Mouse (Mus musculus) liver, embryonic 11.5 days (tissue): ENCODE data around the gene Adamtsl1. TPM values are rescaled to one million over a fixed set of nuclear protein-coding genes. Genes with fewer than 3 reads are reported as not detected.

ENCODE experiments used
- ATAC-seq: fragments of 200-750 bp; cut with Nextera tagmentation; replicated peaks from 2 replicates; pipeline ENCODE4 v1.8.0; 2017; ENCODE audit warnings: moderate number of reproducible peaks, mild to moderate bottlenecking, moderate TSS enrichment, moderate library complexity; ENCODE audit not compliant: low FRiP score
- DNase-seq: peaks from one replicate; pipeline ENCODE4 v3.0.0-alpha.2; 2017; ENCODE audit warnings: low spot score
- H3K27ac ChIP-seq: fragments of 300-500 bp; sonication (generic); 2 replicates; pipeline ENCODE4 v1.5.1; 2014; ENCODE audit warnings: mild to moderate bottlenecking, low read depth, low read length, control low read depth
- H3K27me3 ChIP-seq: fragments of 300-500 bp; sonication (generic); replicated peaks from 2 replicates; pipeline ENCODE4 v1.6.1; 2014; ENCODE audit warnings: low read length, mixed read lengths; ENCODE audit not compliant: control insufficient read depth, insufficient read depth
- H3K36me3 ChIP-seq: fragments of 300-500 bp; sonication (generic); 2 replicates; pipeline ENCODE4 v1.6.1; 2014; ENCODE audit warnings: mild to moderate bottlenecking, low read length, moderate library complexity, mixed read lengths; ENCODE audit not compliant: control insufficient read depth, insufficient read depth
- H3K4me1 ChIP-seq: fragments of 300-500 bp; sonication (generic); replicated peaks from 2 replicates; pipeline ENCODE4 v1.6.1; 2014; ENCODE audit warnings: low read length, mixed read lengths; ENCODE audit not compliant: control insufficient read depth, insufficient read depth
- H3K4me2 ChIP-seq: fragments of 300-500 bp; sonication (generic); 2 replicates; pipeline ENCODE4 v1.6.1; 2014; ENCODE audit warnings: mild to moderate bottlenecking, control low read depth, moderate library complexity
- H3K4me3 ChIP-seq: fragments of 300-500 bp; sonication (generic); 2 replicates; pipeline ENCODE4 v1.5.1; 2014; ENCODE audit warnings: low read depth, low read length, control low read depth
- H3K9ac ChIP-seq: fragments of 300-500 bp; sonication (generic); 2 replicates; pipeline ENCODE4 v1.6.1; 2014; ENCODE audit warnings: low read depth, low read length, control low read depth
- H3K9me3 ChIP-seq: fragments of 300-500 bp; sonication (generic); 2 replicates; pipeline ENCODE4 v1.6.1; 2016; ENCODE audit warnings: low read length, inconsistent platforms, mixed read lengths; ENCODE audit not compliant: control insufficient read depth
- WGBS: fragments of 180-500 bp; shearing (Covaris S2); extraction: QIAGEN DNeasy Blood & Tissue Kit; methylation state at CpG from one replicate; pipeline ENCODE4 v1.1.7; 2014; 5-methylcytosine and 5-hydroxymethylcytosine counted together
- polyA plus RNA-seq: library from polyadenylated mRNA; unstranded; fragments of >200 nt; fragmentation: Nextera tagmentation; extraction: Ambion mirVana; gene quantifications from 2 replicates; pipeline ENCODE4 v1.2.1, GENCODE M21; 2014

The Adamtsl1 gene
- polyA plus RNA-seq, 1 experiment from 2014 or later, result 4.9 TPM

DNA sequence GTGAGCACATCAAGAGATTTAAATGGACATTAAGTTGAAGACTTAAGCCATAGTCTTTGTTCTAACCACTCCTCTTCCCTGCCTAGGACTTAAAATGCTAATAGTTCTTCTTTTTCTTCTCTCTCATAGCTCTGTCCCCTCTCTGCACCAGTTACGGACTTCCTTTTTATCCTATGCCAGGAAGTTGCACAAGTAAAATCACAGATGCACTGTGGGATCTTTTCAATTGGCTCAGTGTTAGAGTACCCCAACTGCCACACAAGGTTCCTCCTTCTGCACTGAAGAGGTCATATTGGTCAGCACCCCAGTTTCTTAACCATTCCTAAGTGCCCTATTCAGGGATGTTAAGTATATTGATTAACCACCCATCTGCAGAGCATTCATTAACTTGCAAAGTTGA lies 15.9 kb downstream of the Adamtsl1 start:
- ATAC-seq, result no peak
- DNase-seq, result no peak
- Histone ChIP-seq H3K27ac (no peak overlapping the region), H3K9me3 (no peaks in the 10 kb centered on the region), H3K9ac (no peak overlapping the region), H3K4me1 (no peaks in the 10 kb centered on the region), H3K27me3 (no peaks in the 10 kb centered on the region), H3K4me2 (no peak overlapping the region), H3K36me3 (no peaks in the 10 kb centered on the region), H3K4me3 (no peak overlapping the region)
- 72% methylated on average over 1 of the region's 1 CpGs for WGBS

DNA sequence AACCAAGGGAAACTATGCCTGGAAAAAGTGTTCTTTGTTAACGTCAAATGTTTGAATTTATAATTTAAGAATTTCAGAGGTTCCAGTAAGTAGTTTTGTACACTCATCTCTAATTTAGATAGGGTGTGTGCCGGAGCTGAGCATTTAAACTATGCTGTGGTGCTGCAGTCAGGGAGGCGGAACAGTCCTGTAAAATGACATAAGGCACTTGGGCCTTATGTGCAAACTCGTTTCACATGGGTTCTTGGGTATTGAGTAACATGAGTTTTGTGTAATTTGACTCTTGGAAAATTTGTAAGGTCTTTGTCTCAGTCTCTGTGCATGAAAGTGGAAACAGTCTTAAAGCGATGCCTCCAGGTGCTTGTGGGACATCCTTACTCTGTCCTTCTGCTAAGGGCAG lies 25.7 kb downstream of the Adamtsl1 start:
- ATAC-seq (no peak), DNase-seq (no peak)
- Histone ChIP-seq H3K9me3 (no peaks in the 10 kb centered on the region), H3K27me3 (no peaks in the 10 kb centered on the region), H3K36me3 (no peaks in the 10 kb centered on the region), H3K4me2 (no peak overlapping the region), H3K9ac (no peak overlapping the region), H3K4me1 (no peaks in the 10 kb centered on the region), H3K4me3 (no peak overlapping the region), H3K27ac (no peak overlapping the region)
- 78% methylated on average over 5 of the region's 5 CpGs for WGBS

DNA sequence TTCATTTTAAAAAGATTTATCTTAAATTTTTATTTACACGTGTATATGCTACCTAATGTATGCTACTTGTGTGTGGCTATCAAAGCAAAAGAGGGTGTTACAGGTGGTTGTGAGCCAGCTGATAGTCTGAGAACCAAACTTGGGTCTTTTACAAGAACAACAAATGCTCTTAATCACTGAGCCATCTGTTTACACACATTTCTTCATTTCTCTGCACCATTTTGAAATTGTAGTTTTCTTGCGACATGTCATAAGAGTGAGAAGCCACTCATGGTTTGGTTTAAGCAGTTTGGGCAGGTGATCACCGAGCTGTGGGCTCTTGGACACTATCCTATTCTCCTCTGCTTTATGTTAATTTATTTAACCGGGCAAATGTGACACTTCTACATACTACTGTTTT lies 29.2 kb downstream of the Adamtsl1 start:
- Histone ChIP-seq H3K27ac (no peak overlapping the region), H3K9me3 (no peaks in the 10 kb centered on the region), H3K36me3 (no peaks in the 10 kb centered on the region), H3K27me3 (no peaks in the 10 kb centered on the region), H3K4me3 (no peak overlapping the region), H3K4me1 (no peaks in the 10 kb centered on the region), H3K9ac (no peak overlapping the region), H3K4me2 (no peak overlapping the region)
- DNase-seq (no peak), ATAC-seq (no peak)
- WGBS, result 73% methylated on average over 4 of the region's 4 CpGs

DNA sequence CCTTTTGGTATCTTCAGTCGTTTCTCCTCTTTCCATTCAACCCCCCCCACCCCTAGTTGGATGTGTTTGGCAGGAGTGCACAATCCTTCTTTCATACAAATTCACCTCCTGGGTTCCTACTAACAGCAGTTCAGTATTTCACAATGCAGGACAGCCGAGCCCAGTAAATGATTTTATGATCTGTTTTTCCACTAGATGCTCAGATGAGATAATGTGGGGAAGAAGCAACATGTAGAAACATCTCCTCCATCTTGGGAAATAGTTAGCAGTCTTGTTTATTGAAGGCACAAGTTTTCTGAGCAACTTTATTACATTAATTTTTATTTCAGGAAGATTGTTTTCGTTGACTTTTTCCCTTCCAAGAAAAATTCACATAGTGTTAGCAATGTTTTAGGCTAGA lies 40.7 kb downstream of the Adamtsl1 start:
- 64% methylated on average over 3 of the region's 3 CpGs for WGBS
- H3K4me1 ChIP-seq, result no peaks in the 10 kb centered on the region

DNA sequence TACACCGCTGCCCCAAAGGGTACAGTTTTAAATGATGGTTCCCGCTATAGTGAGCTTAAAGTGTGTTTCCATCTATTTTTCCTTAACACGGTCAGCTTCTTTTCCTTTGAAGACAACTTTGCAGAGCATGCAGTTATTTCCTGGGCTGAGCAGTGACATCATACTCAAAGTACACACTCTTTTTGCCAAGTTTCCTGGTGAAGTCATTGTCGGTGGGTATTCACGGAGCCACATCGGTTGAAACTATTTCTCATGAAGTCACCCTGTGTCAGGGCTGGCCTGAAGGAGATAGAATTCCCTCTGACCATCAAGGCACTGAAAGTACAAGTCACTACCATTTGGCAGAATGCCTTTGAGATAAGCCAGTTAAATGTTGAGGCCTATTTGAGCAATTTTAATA lies 45.8 kb downstream of the Adamtsl1 start:
- Histone ChIP-seq H3K4me3 (no peak overlapping the region), H3K27me3 (no peaks in the 10 kb centered on the region), H3K27ac (no peak overlapping the region), H3K9ac (no peak overlapping the region), H3K4me2 (no peak overlapping the region), H3K4me1 (no peaks in the 10 kb centered on the region), H3K9me3 (no peaks in the 10 kb centered on the region), H3K36me3 (no peaks in the 10 kb centered on the region)
- WGBS, result 83% methylated on average over 6 of the region's 6 CpGs
- ATAC-seq, result no peak
- no peak for DNase-seq

More for the DNA sequence above, 40.7 kb downstream of the Adamtsl1 start:
- Histone ChIP-seq H3K27ac (no peak overlapping the region), H3K27me3 (no peaks in the 10 kb centered on the region), H3K4me2 (no peak overlapping the region), H3K36me3 (no peaks in the 10 kb centered on the region), H3K4me3 (no peak overlapping the region), H3K9me3 (no peaks in the 10 kb centered on the region), H3K9ac (no peak overlapping the region)
- DNase-seq (no peak), ATAC-seq (no peak)

DNA sequence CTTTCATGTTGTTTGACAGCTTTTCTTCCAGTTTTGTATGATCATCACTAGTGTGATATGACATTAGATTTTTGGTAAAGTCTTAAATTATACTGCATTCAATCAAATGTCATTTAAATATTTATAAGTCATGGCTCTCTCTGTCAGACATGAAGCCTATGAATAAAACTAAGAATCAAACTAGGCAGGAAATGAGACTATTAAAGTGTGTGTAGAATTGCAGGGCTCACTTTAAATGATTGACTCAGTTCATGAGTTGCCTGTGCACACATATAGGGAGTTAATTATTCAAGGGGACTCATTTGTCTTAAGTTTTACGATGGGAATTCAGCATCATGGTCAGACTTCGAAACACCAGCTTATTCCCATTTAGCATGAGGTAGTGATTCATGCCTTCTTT lies 71.5 kb downstream of the Adamtsl1 start:
- Histone ChIP-seq H3K27me3 (no peaks in the 10 kb centered on the region), H3K4me1 (no peaks in the 10 kb centered on the region), H3K4me3 (no peak overlapping the region), H3K9me3 (no peaks in the 10 kb centered on the region), H3K27ac (no peak overlapping the region), H3K36me3 (no peaks in the 10 kb centered on the region), H3K4me2 (no peak overlapping the region), H3K9ac (no peak overlapping the region)
- WGBS, result 89% methylated on average over 2 of the region's 2 CpGs
- DNase-seq (no peak), ATAC-seq (no peak)

DNA sequence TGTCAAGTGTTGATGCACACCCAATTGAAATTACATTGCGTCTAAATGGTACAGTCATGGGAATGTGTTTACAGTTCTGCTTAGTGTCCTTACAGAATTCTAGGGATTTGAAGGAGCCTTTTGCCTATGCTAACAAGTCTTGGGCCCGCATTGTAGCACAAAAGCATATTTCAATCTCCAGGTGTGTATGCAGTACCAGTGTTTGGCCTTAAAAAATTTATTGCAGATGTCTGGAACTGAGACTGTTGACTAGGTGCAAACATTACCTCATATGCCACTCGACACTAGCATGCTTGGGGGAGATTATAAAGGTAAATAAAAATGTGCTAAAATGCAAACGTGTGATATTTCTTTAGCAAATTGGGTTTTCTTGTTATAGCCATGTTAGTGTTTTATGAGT lies 75.0 kb downstream of the Adamtsl1 start:
- H3K9me3 ChIP-seq, result no peaks in the 10 kb centered on the region
- no peak overlapping the region for H3K4me2 ChIP-seq
- 83% methylated on average over 4 of the region's 4 CpGs for WGBS
- DNase-seq, result no peak
- H3K4me1 ChIP-seq, result no peaks in the 10 kb centered on the region
- no peak overlapping the region for H3K4me3 ChIP-seq
- H3K27ac ChIP-seq, result no peak overlapping the region
- ATAC-seq, result no peak
- no peaks in the 10 kb centered on the region for H3K36me3 ChIP-seq
- no peaks in the 10 kb centered on the region for H3K27me3 ChIP-seq
- no peak overlapping the region for H3K9ac ChIP-seq

DNA sequence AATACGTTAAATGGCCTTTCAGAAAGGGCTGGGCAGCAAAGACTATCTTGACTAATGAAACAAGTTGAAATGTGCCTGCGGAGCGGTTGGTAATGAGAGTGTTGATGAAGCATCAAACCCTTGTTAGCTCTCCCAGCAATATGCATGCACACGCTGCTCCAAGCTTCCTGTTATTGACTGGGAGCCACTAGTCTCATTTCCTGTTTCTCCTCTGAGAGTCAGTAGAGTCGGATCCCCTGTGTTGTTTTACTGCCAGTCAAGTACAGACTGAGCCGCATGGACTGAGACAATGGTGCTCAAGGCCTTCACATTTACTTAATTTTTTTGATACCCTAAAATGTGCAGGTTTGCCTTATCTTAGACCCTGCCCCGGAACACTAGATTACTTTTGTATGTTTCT lies 77.1 kb downstream of the Adamtsl1 start:
- H3K9ac ChIP-seq, result no peak overlapping the region
- H3K4me2 ChIP-seq, result no peak overlapping the region
- no peak for ATAC-seq
- no peaks in the 10 kb centered on the region for H3K27me3 ChIP-seq
- no peak overlapping the region for H3K27ac ChIP-seq
- 57% methylated on average over 7 of the region's 7 CpGs for WGBS
- DNase-seq, result no peak
- H3K9me3 ChIP-seq, result no peaks in the 10 kb centered on the region
- no peaks in the 10 kb centered on the region for H3K36me3 ChIP-seq
- H3K4me1 ChIP-seq, result no peaks in the 10 kb centered on the region
- H3K4me3 ChIP-seq, result no peak overlapping the region

DNA sequence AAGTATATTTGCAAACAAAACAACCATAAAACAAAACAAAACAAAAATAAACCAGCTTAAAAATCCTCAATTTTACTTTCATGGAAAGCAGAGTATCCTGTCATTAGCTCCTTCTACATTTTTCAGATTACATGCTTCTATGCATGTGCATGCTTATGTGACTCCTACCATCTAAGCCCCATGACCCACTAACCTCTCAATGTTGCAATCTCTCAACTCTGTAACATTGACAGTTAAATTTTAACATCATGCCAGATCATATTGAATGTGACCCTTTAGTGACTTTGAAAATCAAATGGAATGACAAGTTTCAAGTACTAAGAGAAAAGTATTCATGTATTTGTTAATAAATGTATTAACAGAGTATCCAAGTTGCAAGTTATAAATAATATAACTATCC lies 80.2 kb downstream of the Adamtsl1 start:
- DNase-seq (no peak), ATAC-seq (no peak)
- no peak overlapping the region for H3K4me3 ChIP-seq
- H3K4me1 ChIP-seq, result no peaks in the 10 kb centered on the region
- no peaks in the 10 kb centered on the region for H3K36me3 ChIP-seq
- H3K9ac ChIP-seq, result no peak overlapping the region
- no peaks in the 10 kb centered on the region for H3K27me3 ChIP-seq
- H3K4me2 ChIP-seq, result no peak overlapping the region
- H3K9me3 ChIP-seq, result no peaks in the 10 kb centered on the region
- no peak overlapping the region for H3K27ac ChIP-seq
